Mouse (Mus musculus) thymus, adult 2 months (tissue): ENCODE results near the gene Tex26. TPM values are rescaled to one million over a fixed set of nuclear protein-coding genes. Genes with fewer than 3 reads are reported as not detected.
A peak's percentile ranks its signal among the peaks of the same experiment; 100 is the strongest.

ENCODE experiments used
- DNase-seq: peaks from one replicate; pipeline ENCODE4 v3.0.0; 2021
- H3K27ac ChIP-seq: fragments of 200-500 bp; 2 replicates; pipeline ENCODE4 v1.5.1; 2012; ENCODE audit warnings: low read length, control low read depth; ENCODE audit not compliant: control insufficient read depth, insufficient read depth
- H3K27me3 ChIP-seq: fragments of 200-500 bp; 2 replicates; pipeline ENCODE4 v1.6.1; 2012; ENCODE audit warnings: mild to moderate bottlenecking, low read length, moderate library complexity, mixed read lengths; ENCODE audit not compliant: control insufficient read depth, insufficient read depth
- H3K36me3 ChIP-seq: fragments of 200-500 bp; 2 replicates; pipeline ENCODE4 v1.6.1; 2012; ENCODE audit warnings: mild to moderate bottlenecking, low read length, moderate library complexity; ENCODE audit not compliant: control insufficient read depth, insufficient read depth
- H3K4me1 ChIP-seq: fragments of 200-500 bp; replicated peaks from 2 replicates; pipeline ENCODE4 v1.6.1; 2012; ENCODE audit warnings: low read length; ENCODE audit not compliant: control insufficient read depth, insufficient read depth
- H3K4me3 ChIP-seq: fragments of 200-500 bp; 2 replicates; pipeline ENCODE4 v1.5.1; 2012; ENCODE audit warnings: mild to moderate bottlenecking, low read length, control low read depth, moderate library complexity; ENCODE audit not compliant: control insufficient read depth, insufficient read depth
- CTCF ChIP-seq: fragments of 200-500 bp; IDR thresholded peaks from 2 replicates; pipeline ENCODE4 v1.5.1; 2012; ENCODE audit warnings: mild to moderate bottlenecking, control low read depth, low read length, moderate library complexity, borderline replicate concordance; ENCODE audit not compliant: control insufficient read depth, poor library complexity, insufficient read depth; ENCODE audit errors: extremely low read depth
- POLR2A ChIP-seq: fragments of 200-500 bp; IDR thresholded peaks from 2 replicates; pipeline ENCODE4 v1.6.1; 2012; ENCODE audit warnings: mild to moderate bottlenecking, low read length, control low read depth, moderate library complexity; ENCODE audit not compliant: control insufficient read depth, poor library complexity, insufficient read depth; ENCODE audit errors: extremely low read depth
- WGBS: fragments of 180-500 bp; shearing (Covaris S2); methylation state at CpG from one replicate; pipeline ENCODE4 v1.1.7; 2018; 5-methylcytosine and 5-hydroxymethylcytosine counted together
- polyA plus RNA-seq: library from polyadenylated mRNA; depleted of rRNA; stranded (reverse); fragments of >200 nt; gene quantifications from 2 replicates; pipeline ENCODE4 v1.2.3, GENCODE M21; 2012

Tex26 gene
- polyA plus RNA-seq, 1 experiment = 0.38 TPM

DNA sequence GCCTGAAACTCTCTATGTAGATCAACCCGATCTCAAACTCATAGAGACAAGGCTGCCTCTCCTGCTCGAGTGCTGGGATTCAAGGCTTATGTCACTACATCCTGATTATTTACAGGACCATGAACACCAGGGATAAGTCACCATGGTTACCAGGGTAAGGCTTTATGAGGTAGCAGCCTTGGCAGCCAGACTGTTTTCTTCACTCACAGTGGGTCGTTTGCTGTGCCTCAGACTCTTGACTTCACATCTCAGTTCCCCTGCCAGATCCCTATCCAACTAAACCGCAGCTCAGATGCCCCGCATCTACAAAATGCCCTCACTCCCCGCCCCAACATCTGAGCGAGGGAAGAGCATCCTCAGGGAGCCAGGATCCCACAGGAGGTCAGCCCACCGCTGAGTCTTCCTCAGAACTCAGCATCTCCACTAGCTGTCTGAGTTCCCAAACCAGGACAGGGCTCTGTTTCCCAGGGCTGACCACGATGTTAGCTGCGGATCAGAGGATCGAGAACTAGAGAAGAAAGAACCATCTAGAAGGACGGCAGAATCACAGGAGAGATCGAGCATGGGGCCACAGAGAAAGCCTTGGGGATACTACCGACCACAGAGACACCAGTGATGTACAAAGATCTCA, 2.3 kb downstream of the Tex26 start:
- no peaks in the 10 kb centered on the region for H3K27me3 ChIP-seq
- WGBS = 93% methylated on average over 14 of the region's 14 CpGs
- H3K27ac ChIP-seq = no peak overlapping the region
- peaks cover 30% of the 10 kb centered on the region for H3K4me1 ChIP-seq
- no peak overlapping the region for H3K4me3 ChIP-seq
- H3K36me3 ChIP-seq = no peaks in the 10 kb centered on the region
- DNase-seq = no peak
- TF ChIP-seq POLR2A = no peak

DNA sequence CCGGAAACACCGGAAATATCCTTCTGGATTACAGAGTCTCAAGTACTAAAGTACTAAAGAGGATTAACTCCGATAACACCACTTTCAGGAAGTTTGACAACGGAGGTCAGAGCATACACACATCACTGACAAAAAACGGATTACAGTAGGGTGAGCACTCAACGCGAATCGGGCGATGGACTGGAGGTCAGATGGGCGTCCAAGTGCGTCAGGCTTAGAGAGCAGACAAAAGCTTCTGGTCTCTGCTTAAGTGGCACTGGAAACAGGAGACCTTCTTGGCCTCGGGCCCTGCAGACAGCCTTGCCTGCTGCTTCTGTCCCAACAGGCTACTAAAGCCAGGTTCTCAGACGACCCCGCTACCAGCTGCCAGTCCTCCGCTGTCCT, 2.8 kb downstream of the Tex26 start:
- Histone ChIP-seq H3K27ac (no peak overlapping the region), H3K27me3 (no peaks in the 10 kb centered on the region), H3K4me1 (peaks cover 32% of the 10 kb centered on the region), H3K36me3 (no peaks in the 10 kb centered on the region), H3K4me3 (no peak overlapping the region)
- no peak for DNase-seq
- TF ChIP-seq CTCF (no peak), POLR2A (no peak)
- 96% methylated on average over 15 of the region's 15 CpGs for WGBS

DNA sequence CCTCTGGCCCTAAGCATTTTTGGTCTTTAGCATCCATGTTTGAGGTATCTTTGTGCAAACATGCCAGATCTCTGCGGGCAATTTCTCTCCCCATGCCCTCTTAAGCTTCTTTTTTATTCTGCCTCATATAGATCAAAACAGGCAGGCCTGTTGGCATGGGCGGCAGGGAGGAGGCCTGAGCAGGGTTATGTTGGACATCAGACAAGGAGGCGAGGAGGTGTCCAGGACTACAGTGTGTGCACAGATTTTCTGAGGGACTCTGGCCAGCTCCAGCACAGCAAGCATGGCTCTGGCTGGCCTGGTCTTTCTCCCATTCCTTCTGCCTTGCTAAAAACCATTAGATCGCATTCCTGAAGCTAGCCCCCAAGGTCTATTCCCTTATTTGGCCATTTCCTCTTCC, 5.0 kb downstream of the Tex26 start:
- Histone ChIP-seq H3K36me3 (no peaks in the 10 kb centered on the region), H3K4me3 (no peak overlapping the region), H3K27ac (no peak overlapping the region), H3K27me3 (no peaks in the 10 kb centered on the region), H3K4me1 (peaks cover 30% of the 10 kb centered on the region)
- no peak for DNase-seq
- TF ChIP-seq CTCF = no peak
- no peak for TF ChIP-seq POLR2A
- WGBS = 95% methylated on average over 4 of the region's 4 CpGs

DNA sequence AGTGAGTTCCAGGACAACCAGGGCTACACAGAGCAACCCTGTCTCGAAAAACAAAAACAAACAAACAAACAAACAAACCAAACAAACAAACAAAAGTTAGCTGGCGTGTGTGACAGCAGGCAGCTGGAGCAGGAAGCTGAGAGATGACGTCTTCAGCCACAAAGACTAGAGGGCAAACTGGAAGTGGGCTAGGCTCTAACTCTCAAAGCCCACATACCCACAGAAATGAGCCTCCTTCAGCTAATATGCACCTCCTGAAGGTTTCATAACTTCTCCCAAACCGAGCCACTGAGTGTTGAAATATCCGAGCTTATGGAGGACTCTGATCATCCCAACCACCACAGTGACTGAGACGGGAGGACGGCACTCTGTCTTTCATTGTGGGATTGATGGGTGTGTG, 7.0 kb downstream of the Tex26 start:
- no peaks in the 10 kb centered on the region for H3K36me3 ChIP-seq

DNA sequence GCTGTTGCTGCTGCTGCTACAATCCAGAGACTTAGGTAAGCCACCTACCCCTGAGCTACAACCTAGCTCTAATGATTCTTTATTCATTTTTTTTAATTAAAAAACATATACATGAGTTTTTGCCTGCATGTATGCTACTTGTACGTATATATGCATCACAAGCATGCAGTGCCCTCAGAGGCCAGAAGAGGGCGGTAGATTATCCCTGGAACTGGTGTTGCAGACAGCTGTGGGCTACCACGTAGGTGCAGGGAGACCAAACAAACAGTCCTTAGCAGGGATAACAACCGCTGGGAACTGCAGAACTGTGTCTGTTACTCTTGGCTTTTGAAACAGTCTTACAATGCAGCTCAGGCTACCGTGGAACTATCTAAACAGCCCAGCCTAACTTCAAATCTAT, 8.3 kb downstream of the Tex26 start:
- H3K27ac ChIP-seq = no peak overlapping the region
- WGBS = 97% methylated on average over 5 of the region's 5 CpGs
- H3K36me3 ChIP-seq = no peaks in the 10 kb centered on the region
- no peak for DNase-seq
- H3K4me3 ChIP-seq = no peak overlapping the region
- TF ChIP-seq POLR2A (no peak), CTCF (peak; percentile 58; the same call in 1 of the 2 replicates)
- H3K4me1 ChIP-seq = peaks cover 16% of the 10 kb centered on the region
- H3K27me3 ChIP-seq = no peaks in the 10 kb centered on the region

More for the DNA sequence above, 7.0 kb downstream of the Tex26 start:
- DNase-seq = peak; percentile 54
- Histone ChIP-seq H3K4me1 (peaks cover 16% of the 10 kb centered on the region), H3K27me3 (no peaks in the 10 kb centered on the region), H3K27ac (peak overlapping the region; percentile 3; the same call in 1 of the 2 replicates), H3K4me3 (no peak overlapping the region)
- TF ChIP-seq CTCF (no peak), POLR2A (no peak)
- 44% methylated on average over 7 of the region's 7 CpGs for WGBS

DNA sequence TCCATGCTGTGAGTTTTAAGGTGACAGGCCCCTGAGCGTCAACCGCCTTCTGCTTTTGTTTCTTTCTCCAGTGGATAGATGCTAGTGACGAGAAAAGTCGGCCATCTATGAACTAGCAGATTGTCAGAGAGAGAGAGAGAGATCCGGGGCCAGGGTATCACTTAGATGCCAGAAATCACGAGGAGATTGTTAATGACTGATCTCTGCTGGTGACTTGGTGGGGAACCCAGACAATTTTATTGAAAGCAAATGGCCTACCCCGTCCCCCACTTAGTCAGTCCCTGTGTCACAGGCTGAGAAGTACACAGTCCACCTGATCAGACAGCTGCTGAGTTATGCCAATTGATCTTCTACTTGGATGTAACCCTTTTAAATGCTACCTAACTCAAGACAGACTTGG, 9.9 kb downstream of the Tex26 start:
- H3K27ac ChIP-seq = no peak overlapping the region
- no peak for DNase-seq
- H3K4me3 ChIP-seq = no peak overlapping the region
- peaks cover 16% of the 10 kb centered on the region for H3K4me1 ChIP-seq
- whole genome bisulfite sequencing = 95% methylated on average over 7 of the region's 7 CpGs
- TF ChIP-seq POLR2A = no peak
- TF ChIP-seq CTCF = no peak
- no peaks in the 10 kb centered on the region for H3K27me3 ChIP-seq
- no peaks in the 10 kb centered on the region for H3K36me3 ChIP-seq

DNA sequence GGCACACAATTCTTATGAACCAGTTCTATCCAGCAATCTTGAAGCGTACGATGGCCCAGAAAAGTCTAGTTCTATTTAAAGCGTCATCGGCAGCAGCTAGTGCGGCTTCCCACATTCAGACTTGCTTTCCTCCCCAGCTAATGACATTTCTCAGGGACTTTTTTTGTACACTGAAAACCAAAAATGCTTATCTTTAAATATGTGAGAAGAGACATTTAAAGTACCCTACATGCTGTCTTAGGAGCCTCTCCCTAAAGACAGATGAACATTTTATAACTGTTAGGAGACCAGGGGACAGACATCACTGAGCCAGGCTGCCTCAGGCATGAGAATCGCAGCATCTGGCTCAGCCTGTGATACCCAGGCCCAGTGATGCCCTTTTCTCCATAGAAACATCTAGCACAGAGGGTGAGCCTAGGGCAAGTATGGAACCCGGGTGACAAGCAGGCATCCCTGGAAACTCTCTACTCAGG, 11.8 kb downstream of the Tex26 start:
- WGBS = 86% methylated on average over 7 of the region's 7 CpGs
- TF ChIP-seq POLR2A (no peak), CTCF (no peak)
- no peak for DNase-seq
- no peak overlapping the region for H3K4me3 ChIP-seq
- H3K4me1 ChIP-seq = peaks cover 7% of the 10 kb centered on the region
- no peaks in the 10 kb centered on the region for H3K27me3 ChIP-seq
- no peak overlapping the region for H3K27ac ChIP-seq
- H3K36me3 ChIP-seq = no peaks in the 10 kb centered on the region
